Mouse (Mus musculus): ENCODE measurements around the gene Chit1.

GRCm38 (mm10) chr1:134096264-134096934, 14.6 kb upstream of the Chit1 start:
- TF ChIP-seq CTCF (IDR thresholded peaks at IDR 0.05; ENCODE audit: control insufficient read depth, insufficient read depth, insufficient read length) = no peak
- TF ChIP-seq CEBPB (IDR thresholded peaks at IDR 0.05; ENCODE audit: low read depth) = no peak
